Mouse (Mus musculus) intestine, embryonic 16.5 days (tissue): ENCODE measurements around the gene Hyal2. TPM values are rescaled to one million over a fixed set of nuclear protein-coding genes. Genes with fewer than 3 reads are reported as not detected.

ENCODE experiments used
- ATAC-seq: fragments of 200-750 bp; cut with Nextera tagmentation; 2 replicates; pipeline ENCODE4 v1.8.0; 2017; ENCODE audit warnings: moderate TSS enrichment, moderate library complexity
- H3K27ac ChIP-seq: fragments of 300-500 bp; sonication (generic); 2 replicates; pipeline ENCODE4 v1.5.1; 2014; ENCODE audit warnings: mild to moderate bottlenecking, low read length
- H3K27me3 ChIP-seq: fragments of 300-500 bp; sonication (generic); replicated peaks from 2 replicates; pipeline ENCODE4 v1.6.1; 2014; ENCODE audit warnings: low read length, control low read depth, mixed read lengths; ENCODE audit not compliant: control insufficient read depth, insufficient read depth
- H3K36me3 ChIP-seq: fragments of 300-500 bp; sonication (generic); 2 replicates; pipeline ENCODE4 v1.6.1; 2014; ENCODE audit warnings: low read length, control low read depth; ENCODE audit not compliant: control insufficient read depth, insufficient read depth
- H3K4me1 ChIP-seq: fragments of 300-500 bp; sonication (generic); 2 replicates; pipeline ENCODE4 v1.6.1; 2014; ENCODE audit warnings: low read length, control low read depth, mixed read lengths; ENCODE audit not compliant: control insufficient read depth, insufficient read depth
- H3K4me2 ChIP-seq: fragments of 300-500 bp; sonication (generic); 2 replicates; pipeline ENCODE4 v1.6.1; 2014; ENCODE audit warnings: low read depth, low read length, control low read depth
- H3K4me3 ChIP-seq: fragments of 300-500 bp; sonication (generic); 2 replicates; pipeline ENCODE4 v1.5.1; 2014; ENCODE audit warnings: mild to moderate bottlenecking, low read length
- H3K9ac ChIP-seq: fragments of 300-500 bp; sonication (generic); 2 replicates; pipeline ENCODE4 v1.6.1; 2014; ENCODE audit warnings: low read depth, low read length
- H3K9me3 ChIP-seq: fragments of 300-500 bp; sonication (generic); 2 replicates; pipeline ENCODE4 v1.6.1; 2016; ENCODE audit warnings: low read length, control low read depth; ENCODE audit not compliant: control insufficient read depth
- WGBS: fragments of 180-500 bp; shearing (Covaris S2); extraction: QIAGEN DNeasy Blood & Tissue Kit; methylation state at CpG from one replicate; pipeline ENCODE4 v1.1.7; 2014; 5-methylcytosine and 5-hydroxymethylcytosine counted together
- polyA plus RNA-seq: library from polyadenylated mRNA; unstranded; fragments of >200 nt; fragmentation: Nextera tagmentation; extraction: Ambion mirVana; gene quantifications from 2 replicates; pipeline ENCODE4 v1.2.1, GENCODE M21; 2015

Hyal2 gene
- polyA plus RNA-seq, 1 experiment from 2014 or later, result 91.2 TPM

GRCm38 (mm10) chr9:107580501-107581317 lies 13.0 kb downstream of the Hyal2 start, which contains the start of gene Hyal3:
Gene Hyal3 (plus strand): TSS chr9:107580818.
- Histone ChIP-seq H3K27ac (peak within 1 kb of the TSS; percentile 95), H3K9me3 (no peaks in the 10 kb centered on the region), H3K9ac (peak within 1 kb of the TSS; percentile 86), H3K4me3 (peak within 1 kb of the TSS; percentile 67), H3K4me2 (peak within 1 kb of the TSS; percentile 86), H3K4me1 (peaks cover 33% of the 10 kb centered on the region), H3K36me3 (no peaks in the 10 kb centered on the region; the same call in 1 of the 2 replicates), H3K27me3 (no peaks in the 10 kb centered on the region)
- ATAC-seq, result peak; percentile 71
- WGBS, result under 1% methylated on average over 32 of the region's 32 CpGs

DNA sequence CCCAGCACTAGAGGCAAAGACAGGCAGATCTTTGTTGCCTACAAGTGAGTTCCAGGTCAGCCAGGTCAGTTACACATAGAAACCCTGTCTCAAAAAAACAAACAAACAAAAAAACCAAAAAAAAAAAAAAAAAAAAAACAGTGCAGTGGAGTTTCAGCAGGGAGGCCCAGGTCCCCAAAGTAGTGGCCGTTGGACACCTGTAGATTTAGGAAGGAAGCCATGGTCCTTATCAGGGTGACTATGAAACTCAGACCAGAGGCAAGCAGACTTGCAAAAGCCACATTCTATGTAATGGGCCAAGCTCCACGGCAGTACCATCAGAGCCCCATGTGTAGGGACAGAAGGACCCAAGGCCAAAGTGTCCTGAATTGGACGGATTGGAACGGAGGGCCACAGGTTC lies 13.8 kb downstream of the Hyal2 start:
- ATAC-seq, result no peak
- H3K9ac ChIP-seq, result peak overlapping the region; percentile 86
- peaks cover 26% of the 10 kb centered on the region for H3K4me1 ChIP-seq
- H3K27ac ChIP-seq, result peak overlapping the region; percentile 95; the same call in 1 of the 2 replicates
- H3K36me3 ChIP-seq, result no peaks in the 10 kb centered on the region; the same call in 1 of the 2 replicates
- H3K27me3 ChIP-seq, result no peaks in the 10 kb centered on the region
- peak overlapping the region; percentile 86 for H3K4me2 ChIP-seq
- H3K4me3 ChIP-seq, result peak overlapping the region; percentile 67
- 61% methylated on average over 4 of the region's 4 CpGs for WGBS
- H3K9me3 ChIP-seq, result no peaks in the 10 kb centered on the region

DNA sequence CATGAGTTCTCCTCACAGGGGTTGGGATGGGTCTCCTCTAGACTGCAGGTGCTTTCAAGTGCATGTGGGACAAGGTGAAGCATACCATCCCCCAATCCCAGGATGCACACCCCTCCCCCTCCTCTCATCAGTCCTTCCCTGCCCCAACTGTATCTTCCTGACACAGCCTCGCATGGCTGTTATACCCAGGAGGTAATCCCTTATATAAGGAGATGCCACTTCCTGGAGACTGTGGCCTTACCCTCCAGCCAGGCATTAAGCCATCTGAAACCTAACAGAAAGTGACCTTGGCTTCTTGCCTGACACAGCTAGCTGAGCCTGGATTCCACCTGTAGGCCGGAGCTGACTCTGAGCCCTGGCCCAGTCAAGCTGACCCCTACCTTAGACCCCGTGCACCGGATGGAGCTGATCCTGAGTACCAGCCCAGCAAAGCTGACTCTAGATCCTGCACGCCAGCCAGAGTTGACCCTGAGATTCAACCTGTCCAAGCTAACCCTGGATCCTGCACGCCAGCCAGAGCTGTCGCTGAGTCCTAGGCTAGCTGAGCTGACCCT lies 14.8 kb downstream of the Hyal2 start:
- H3K27me3 ChIP-seq, result no peaks in the 10 kb centered on the region
- H3K4me3 ChIP-seq, result no peak overlapping the region
- 0 out of 2 replicates have a peak overlapping the region, but pooled peaks have one; percentile 86 for H3K9ac ChIP-seq
- H3K36me3 ChIP-seq, result no peaks in the 10 kb centered on the region; the same call in 1 of the 2 replicates
- no peak overlapping the region for H3K4me2 ChIP-seq
- peaks cover 21% of the 10 kb centered on the region for H3K4me1 ChIP-seq
- H3K27ac ChIP-seq, result no peak overlapping the region
- no peaks in the 10 kb centered on the region for H3K9me3 ChIP-seq
- no peak for ATAC-seq
- 91% methylated on average over 7 of the region's 7 CpGs for WGBS

- H3K9ac ChIP-seq, result no peak overlapping the region
- H3K4me1 ChIP-seq, result peaks cover 24% of the 10 kb centered on the region
- no peaks in the 10 kb centered on the region for H3K9me3 ChIP-seq
- WGBS, result 91% methylated on average over 14 of the region's 14 CpGs
- no peak overlapping the region for H3K4me2 ChIP-seq
- H3K36me3 ChIP-seq, result no peaks in the 10 kb centered on the region; the same call in 1 of the 2 replicates
- H3K27ac ChIP-seq, result no peak overlapping the region
- ATAC-seq, result no peak
- H3K27me3 ChIP-seq, result no peaks in the 10 kb centered on the region
- no peak overlapping the region for H3K4me3 ChIP-seq
Observed at GRCm38 (mm10) chr9:107583174-107583573, 15.4 kb downstream of the Hyal2 start.

DNA sequence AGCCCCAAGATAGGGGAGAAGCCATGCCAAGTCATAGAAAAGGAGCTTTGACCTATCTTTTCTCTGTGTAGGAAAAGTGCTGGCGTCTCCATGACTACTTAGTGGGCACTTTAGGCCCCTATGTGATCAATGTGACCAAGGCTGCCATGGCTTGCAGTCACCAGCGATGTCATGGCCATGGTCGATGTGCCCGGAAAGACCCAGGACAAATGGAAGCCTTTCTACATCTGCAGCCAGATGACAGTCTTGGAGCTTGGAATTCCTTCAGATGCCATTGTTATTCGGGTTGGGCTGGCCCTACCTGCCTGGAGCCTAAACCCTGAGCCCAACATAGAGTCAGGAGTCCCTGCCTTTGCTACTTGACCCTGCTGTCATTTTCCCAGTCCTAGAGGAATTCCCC lies 18.8 kb downstream of the Hyal2 start:
- no peak overlapping the region for H3K4me2 ChIP-seq
- no peak for ATAC-seq
- peak overlapping the region; percentile 79 for H3K27ac ChIP-seq
- no peaks in the 10 kb centered on the region for H3K9me3 ChIP-seq
- 89% methylated on average over 5 of the region's 5 CpGs for WGBS
- no peaks in the 10 kb centered on the region for H3K27me3 ChIP-seq
- H3K4me3 ChIP-seq, result no peak overlapping the region
- peaks cover 37% of the 10 kb centered on the region for H3K4me1 ChIP-seq
- peaks cover 7% of the 10 kb centered on the region; the same call in 1 of the 2 replicates for H3K36me3 ChIP-seq
- no peak overlapping the region for H3K9ac ChIP-seq

DNA sequence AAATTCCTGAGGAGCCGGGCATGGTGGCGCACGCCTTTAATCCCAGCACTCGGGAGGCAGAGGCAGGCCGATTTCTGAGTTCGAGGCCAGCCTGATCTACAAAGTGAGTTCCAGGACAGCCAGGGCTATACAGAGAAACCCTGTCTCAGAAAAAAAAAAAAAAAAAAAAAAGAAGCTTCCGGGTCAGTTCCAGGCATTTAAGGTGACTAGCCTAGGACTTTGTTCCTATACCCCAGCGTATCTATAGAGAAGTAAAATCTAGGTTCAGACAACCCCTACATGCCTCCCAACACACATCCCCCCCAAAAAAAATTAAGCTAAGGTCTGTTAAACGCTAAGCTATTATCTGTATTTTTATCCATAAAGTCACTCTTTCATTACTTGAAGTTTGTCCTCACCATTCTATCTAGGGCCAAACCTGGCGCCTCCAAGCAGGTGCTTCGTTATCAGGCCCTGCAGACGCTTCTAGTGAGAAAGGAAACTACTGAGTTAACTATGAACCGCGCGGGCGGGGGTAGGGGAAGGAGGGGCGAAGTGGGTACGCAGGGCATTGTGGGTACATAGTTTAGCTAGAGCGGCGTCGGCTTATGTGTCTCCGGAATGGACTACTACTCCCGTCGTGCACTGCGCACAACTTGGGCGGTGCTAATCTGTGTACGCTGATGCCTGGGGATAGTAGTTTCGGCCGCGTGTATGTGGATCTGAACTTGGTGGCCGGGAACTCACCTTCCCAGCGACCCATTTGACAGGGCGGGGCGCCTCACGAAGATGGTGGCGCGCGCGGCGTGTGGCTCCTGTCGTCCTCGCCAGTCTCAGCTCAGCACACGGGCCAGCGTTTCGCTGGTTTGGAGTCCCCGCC lies 19.5 kb downstream of the Hyal2 start, which contains the start of gene Ifrd2:
TSS of gene Ifrd2 (plus strand) at position 669 of the 859 bp plus-strand sequence.
- no peaks in the 10 kb centered on the region for H3K27me3 ChIP-seq
- no peaks in the 10 kb centered on the region for H3K9me3 ChIP-seq
- H3K4me1 ChIP-seq, result peaks cover 31% of the 10 kb centered on the region
- H3K36me3 ChIP-seq, result peaks cover 13% of the 10 kb centered on the region
- WGBS, result 12% methylated on average over 46 of the region's 46 CpGs
- H3K4me2 ChIP-seq, result peak within 1 kb of the TSS; percentile 74
- ATAC-seq, result peak; percentile 96
- peak within 1 kb of the TSS; percentile 82 for H3K27ac ChIP-seq
- H3K4me3 ChIP-seq, result peak within 1 kb of the TSS; percentile 82
- peak within 1 kb of the TSS; percentile 83 for H3K9ac ChIP-seq

- WGBS, result 2% methylated on average over 33 of the region's 33 CpGs
- H3K36me3 ChIP-seq, result peaks cover 15% of the 10 kb centered on the region
- peak overlapping the region; percentile 82 for H3K4me3 ChIP-seq
- H3K4me1 ChIP-seq, result peaks cover 31% of the 10 kb centered on the region
- peak overlapping the region; percentile 74 for H3K4me2 ChIP-seq
- peak overlapping the region; percentile 82 for H3K27ac ChIP-seq
- no peaks in the 10 kb centered on the region for H3K27me3 ChIP-seq
- no peaks in the 10 kb centered on the region for H3K9me3 ChIP-seq
- H3K9ac ChIP-seq, result peak overlapping the region; percentile 83
- no peak for ATAC-seq
Observed at GRCm38 (mm10) chr9:107587833-107588639, 20.3 kb downstream of the Hyal2 start.

GRCm38 (mm10) chr9:107590058-107590772 lies 22.5 kb downstream of the Hyal2 start:
- H3K4me2 ChIP-seq, result peak overlapping the region; percentile 74
- H3K9ac ChIP-seq, result peak overlapping the region; percentile 83
- peaks cover 23% of the 10 kb centered on the region for H3K36me3 ChIP-seq
- peak overlapping the region; percentile 85 for H3K27ac ChIP-seq
- WGBS, result 75% methylated on average over 25 of the region's 25 CpGs
- no peaks in the 10 kb centered on the region for H3K27me3 ChIP-seq
- peaks cover 31% of the 10 kb centered on the region for H3K4me1 ChIP-seq
- peak overlapping the region; percentile 15; the same call in 1 of the 2 replicates for H3K4me3 ChIP-seq
- ATAC-seq, result peak; percentile 41
- no peaks in the 10 kb centered on the region for H3K9me3 ChIP-seq
